Mouse (Mus musculus) testis, adult 2 months (tissue): ENCODE measurements around the gene Mettl2. TPM values are rescaled to one million over a fixed set of nuclear protein-coding genes. Genes with fewer than 3 reads are reported as not detected.
A peak's percentile ranks its signal among the peaks of the same experiment; 100 is the strongest.

ENCODE experiments used
- H3K27ac ChIP-seq: fragments of 200-500 bp; 2 replicates; pipeline ENCODE4 v1.5.1; 2012; ENCODE audit warnings: low read depth, low read length; ENCODE audit not compliant: control insufficient read depth, insufficient read depth
- H3K27me3 ChIP-seq: fragments of 200-500 bp; 2 replicates; pipeline ENCODE4 v1.6.1; 2012; ENCODE audit warnings: mild to moderate bottlenecking, low read length, moderate library complexity; ENCODE audit not compliant: control insufficient read depth, insufficient read depth
- H3K36me3 ChIP-seq: fragments of 200-500 bp; 2 replicates; pipeline ENCODE4 v1.6.1; 2012; ENCODE audit warnings: mild to moderate bottlenecking, low read length; ENCODE audit not compliant: control insufficient read depth, insufficient read depth
- H3K4me1 ChIP-seq: fragments of 200-500 bp; 2 replicates; pipeline ENCODE4 v1.6.1; 2012; ENCODE audit warnings: low read length; ENCODE audit not compliant: control insufficient read depth, insufficient read depth
- H3K4me3 ChIP-seq: fragments of 200-500 bp; 2 replicates; pipeline ENCODE4 v1.5.1; 2012; ENCODE audit warnings: low read depth, mild to moderate bottlenecking, low read length, moderate library complexity, mixed read lengths; ENCODE audit not compliant: control insufficient read depth
- CTCF ChIP-seq: fragments of 200-500 bp; IDR thresholded peaks from 2 replicates; pipeline ENCODE4 v1.5.1; 2012; ENCODE audit warnings: low read depth, mild to moderate bottlenecking, inconsistent platforms, low read length, moderate library complexity; ENCODE audit not compliant: control insufficient read depth, insufficient read depth, insufficient replicate concordance
- POLR2A ChIP-seq: fragments of 200-500 bp; IDR thresholded peaks from 2 replicates; pipeline ENCODE4 v1.6.1; 2012; ENCODE audit warnings: low read depth, mild to moderate bottlenecking, inconsistent platforms, low read length, moderate library complexity; ENCODE audit not compliant: control insufficient read depth
- polyA plus RNA-seq: library from polyadenylated mRNA; depleted of rRNA; stranded (reverse); fragments of >200 nt; gene quantifications from 2 replicates; pipeline ENCODE4 v1.2.3, GENCODE M21; 2012; rRNA removed

The Mettl2 gene
- polyA plus RNA-seq, 1 experiment: 26.4 TPM

DNA sequence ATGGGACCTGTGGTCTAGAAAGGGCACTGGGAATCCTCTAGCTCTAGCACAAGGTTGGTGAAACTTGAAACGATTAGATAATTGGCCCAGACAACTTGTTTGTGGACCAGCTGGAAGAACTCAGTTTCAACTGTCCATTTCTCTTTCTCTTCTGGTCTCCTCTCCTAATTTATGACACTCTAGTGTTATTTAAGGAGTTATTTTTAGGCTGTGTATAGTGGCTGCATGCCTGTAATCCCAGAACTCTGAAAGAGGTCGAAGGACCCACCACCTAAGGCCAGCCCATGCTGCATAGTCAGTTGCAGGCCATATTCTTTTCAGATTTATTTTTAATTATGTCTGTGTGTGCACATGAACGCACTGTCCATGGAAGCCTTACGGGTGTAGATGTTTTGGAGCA is 53.3 kb downstream of the Mettl2 start:
- TF ChIP-seq POLR2A (no peak), CTCF (no peak)
- H3K27ac ChIP-seq: peak overlapping the region; percentile 89
- H3K36me3 ChIP-seq: peaks cover 6% of the 10 kb centered on the region
- peak overlapping the region; percentile 99 for H3K4me3 ChIP-seq
- no peaks in the 10 kb centered on the region for H3K27me3 ChIP-seq
- peaks cover 8% of the 10 kb centered on the region; the same call in 1 of the 2 replicates for H3K4me1 ChIP-seq

DNA sequence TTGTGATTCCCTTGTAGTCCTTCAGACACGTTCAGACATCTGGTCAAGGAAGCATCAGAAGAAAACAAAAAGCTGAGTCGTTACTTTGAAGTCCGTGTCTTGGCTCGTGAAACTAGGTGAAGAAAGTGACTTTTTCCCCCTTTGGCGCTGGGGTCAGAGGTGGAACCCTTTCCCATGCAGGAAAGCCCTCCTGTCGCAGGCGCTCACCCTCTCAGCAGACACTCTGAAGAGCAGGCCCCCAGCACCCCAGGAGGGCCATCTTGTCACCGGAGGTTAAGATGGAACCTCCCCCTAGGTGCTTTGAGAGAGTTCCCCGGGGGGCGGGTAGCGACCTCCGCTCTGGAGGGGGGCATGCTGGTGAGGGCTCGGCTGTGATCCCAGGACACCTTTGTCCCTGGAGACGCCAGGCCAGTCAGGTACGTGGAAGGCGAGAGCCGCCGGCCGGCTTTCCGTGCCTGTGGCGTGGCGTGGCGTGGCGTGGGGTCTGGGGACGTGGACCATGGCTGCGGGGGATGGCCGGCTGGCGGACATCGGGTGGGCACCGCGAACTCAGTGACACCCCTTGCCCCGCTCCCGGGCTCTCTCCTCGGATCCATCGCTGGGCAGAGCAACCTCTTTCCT is 54.4 kb downstream of the Mettl2 start:
- TF ChIP-seq POLR2A (no peak), CTCF (peak; percentile 0; the same call in 1 of the 2 replicates)
- Histone ChIP-seq H3K27ac (peak overlapping the region; percentile 99), H3K36me3 (peaks cover 6% of the 10 kb centered on the region), H3K4me1 (peaks cover 10% of the 10 kb centered on the region), H3K27me3 (no peaks in the 10 kb centered on the region), H3K4me3 (peak overlapping the region; percentile 99)

DNA sequence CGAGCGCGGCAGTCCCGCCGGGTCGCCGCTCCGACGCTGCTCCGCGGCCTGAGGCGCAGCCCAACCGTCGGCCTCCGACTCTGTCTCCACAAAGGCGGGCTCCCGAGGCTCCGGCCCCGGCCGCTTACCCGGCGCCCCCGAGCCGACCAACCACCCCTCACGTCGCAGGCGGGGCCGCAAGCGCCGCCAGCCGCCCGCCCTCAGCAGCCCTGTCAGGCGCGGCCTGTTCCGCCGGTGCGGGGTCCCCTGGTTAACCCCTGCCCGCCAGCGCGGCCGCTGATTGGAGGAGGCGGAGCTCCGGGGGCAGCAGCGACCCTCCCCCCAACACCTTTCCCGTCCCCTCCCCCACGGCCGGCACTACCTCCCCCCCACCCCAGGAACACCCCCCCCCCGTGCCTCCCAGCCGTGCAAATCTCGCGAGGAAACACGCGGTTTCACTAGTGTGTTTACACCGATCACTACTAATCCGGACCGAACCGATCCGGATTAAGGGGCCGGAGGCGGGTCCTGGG is 55.0 kb downstream of the Mettl2 start:
- Histone ChIP-seq H3K36me3 (peaks cover 6% of the 10 kb centered on the region), H3K4me3 (peak overlapping the region; percentile 99), H3K27ac (peak overlapping the region; percentile 99), H3K27me3 (no peaks in the 10 kb centered on the region), H3K4me1 (peaks cover 10% of the 10 kb centered on the region)
- TF ChIP-seq CTCF (no peak), POLR2A (peak; percentile 74; the same call in 1 of the 2 replicates)

DNA sequence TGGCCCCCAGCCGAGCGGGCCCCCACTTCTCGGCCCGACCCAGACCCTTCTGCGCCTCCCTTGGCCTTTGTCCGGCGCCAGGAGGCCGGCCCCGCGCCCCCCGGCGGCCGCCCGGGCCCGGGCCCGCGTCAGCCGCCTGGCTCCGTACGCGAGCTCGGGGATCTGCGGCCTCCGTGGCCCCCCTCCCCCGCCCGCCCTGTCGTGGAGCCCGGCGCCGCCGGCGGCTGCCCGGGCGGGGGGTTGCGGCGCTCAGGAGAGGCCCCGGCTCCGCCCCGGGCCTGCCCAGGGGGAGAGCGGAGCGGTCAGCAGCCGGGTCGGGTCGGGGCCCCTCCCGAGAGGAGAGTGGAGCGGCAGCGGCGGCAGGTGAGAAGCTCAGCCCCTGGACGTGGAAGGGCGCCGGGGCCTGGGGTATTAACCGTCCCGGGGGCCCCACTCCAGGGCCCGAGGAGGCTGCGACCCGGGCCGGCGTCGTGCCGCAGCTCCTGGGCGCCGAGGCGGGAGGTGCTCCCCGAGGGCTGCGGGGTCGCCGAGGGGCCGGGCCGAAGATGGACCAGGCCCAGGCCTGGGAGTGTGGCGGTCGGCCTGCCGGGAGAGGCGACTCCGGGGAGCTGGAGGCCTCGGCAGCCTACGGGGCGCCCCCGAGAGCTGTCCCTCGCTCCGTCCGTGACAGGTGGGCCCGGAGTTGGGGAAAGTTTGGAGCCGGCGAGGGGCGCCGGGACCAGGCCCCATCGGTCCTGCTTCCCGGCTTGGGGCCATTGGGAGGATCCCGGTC is 55.6 kb downstream of the Mettl2 start:
- H3K4me1 ChIP-seq: peaks cover 10% of the 10 kb centered on the region
- peaks cover 6% of the 10 kb centered on the region for H3K36me3 ChIP-seq
- H3K27me3 ChIP-seq: no peaks in the 10 kb centered on the region
- TF ChIP-seq CTCF: no peak
- no peak for TF ChIP-seq POLR2A
- peak overlapping the region; percentile 91 for H3K4me3 ChIP-seq
- peak overlapping the region; percentile 89 for H3K27ac ChIP-seq

DNA sequence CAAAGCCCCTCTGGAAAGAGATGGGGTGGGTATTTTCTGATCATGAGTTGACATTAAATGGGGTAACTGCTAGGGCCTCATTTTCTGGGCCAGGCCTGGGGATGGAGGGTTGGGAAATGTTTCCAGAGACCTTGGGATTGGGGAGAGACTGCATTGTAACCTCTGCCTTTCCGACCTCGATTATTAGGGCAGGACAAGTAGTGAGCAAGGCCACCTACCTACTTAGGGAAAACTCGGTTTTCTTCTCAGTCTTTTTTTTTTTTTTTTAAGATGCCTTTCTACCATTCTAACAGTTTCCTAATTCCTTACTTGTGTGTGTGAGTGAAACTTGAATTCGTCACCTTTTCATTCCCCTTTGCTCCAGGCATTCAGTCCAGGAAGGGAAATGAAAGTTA is 56.2 kb downstream of the Mettl2 start:
- Histone ChIP-seq H3K4me3 (peak overlapping the region; percentile 91), H3K4me1 (peaks cover 10% of the 10 kb centered on the region), H3K36me3 (peaks cover 6% of the 10 kb centered on the region), H3K27me3 (no peaks in the 10 kb centered on the region), H3K27ac (peak overlapping the region; percentile 89)
- TF ChIP-seq CTCF (no peak), POLR2A (no peak)

DNA sequence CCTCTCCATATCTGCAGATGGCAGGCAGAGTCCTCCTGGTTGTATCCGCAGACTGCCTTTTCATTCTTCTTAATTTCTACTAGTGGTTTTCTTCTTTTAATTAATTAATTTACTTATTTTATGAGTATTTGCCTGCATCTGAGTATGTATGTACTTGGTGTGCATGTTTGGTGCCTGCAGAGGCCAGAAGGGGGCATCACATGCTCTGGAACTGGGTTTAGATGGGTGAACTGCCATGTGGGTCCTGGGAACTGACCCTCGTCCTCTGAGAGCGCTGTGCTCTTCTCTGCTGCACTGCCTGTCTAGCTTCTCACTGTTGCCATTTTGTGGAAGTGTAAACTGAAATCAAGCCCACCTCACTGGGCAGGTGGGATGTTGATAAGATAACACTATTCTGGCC is 58.5 kb downstream of the Mettl2 start:
- TF ChIP-seq POLR2A (no peak), CTCF (no peak)
- Histone ChIP-seq H3K27ac (no peak overlapping the region), H3K36me3 (peaks cover 7% of the 10 kb centered on the region), H3K4me1 (peaks cover 9% of the 10 kb centered on the region), H3K27me3 (no peaks in the 10 kb centered on the region), H3K4me3 (no peak overlapping the region; the same call in 1 of the 2 replicates)

Other genes with a start within 250 kb of the Mettl2 start
- gene Efcab3, start 62.8 kb upstream of the Mettl2 start, polyA plus RNA-seq: 138 and 148 TPM in 2 replicates
- gene Gm10842, start 20.5 kb downstream of the Mettl2 start, polyA plus RNA-seq: not detected in 2 replicates
- 90.1 and 92.2 TPM in 2 replicates for gene Tlk2, start 52.4 kb downstream of the Mettl2 start, polyA plus RNA-seq
- 1.2 and 1.5 TPM in 2 replicates for gene Mrc2, start 166.2 kb downstream of the Mettl2 start, polyA plus RNA-seq